Mouse (Mus musculus) hematopoietic stem cell, adult 5-6 weeks (primary cell): ENCODE data around the gene Scamp3. TPM values are rescaled to one million over a fixed set of nuclear protein-coding genes. Genes with fewer than 3 reads are reported as not detected.
"Not testable (repeated sequence)": the region's sequence is repeated elsewhere in the genome, so short reads cannot be mapped to it uniquely, and the experiment has no call there.

ENCODE experiments used
- ATAC-seq, 2 experiments: fragments of 125-278 bp in 1 of 2; replicated peaks in 1 of 2; 2 replicates each; pipeline ENCODE4 v1.8.0; 2016 to 2017; ENCODE audit warnings: inconsistent platforms in 2 of 2, mild to moderate bottlenecking in 2 of 2, moderate number of reproducible peaks in 2 of 2, low read depth in 1 of 2, moderate TSS enrichment in 1 of 2; ENCODE audit not compliant: low FRiP score in 2 of 2, poor library complexity in 2 of 2, severe bottlenecking in 2 of 2, insufficient read depth in 1 of 2, low TSS enrichment in 1 of 2
- total RNA-seq: library from RNA; stranded (forward); fragments of 172-1452, 232-1000 nt; gene quantifications from 2 replicates; pipeline ENCODE4 v1.2.3, GENCODE M21; 2017

The Scamp3 gene
- total RNA-seq, 1 experiment from 2014 or later, result 23.8 TPM

DNA sequence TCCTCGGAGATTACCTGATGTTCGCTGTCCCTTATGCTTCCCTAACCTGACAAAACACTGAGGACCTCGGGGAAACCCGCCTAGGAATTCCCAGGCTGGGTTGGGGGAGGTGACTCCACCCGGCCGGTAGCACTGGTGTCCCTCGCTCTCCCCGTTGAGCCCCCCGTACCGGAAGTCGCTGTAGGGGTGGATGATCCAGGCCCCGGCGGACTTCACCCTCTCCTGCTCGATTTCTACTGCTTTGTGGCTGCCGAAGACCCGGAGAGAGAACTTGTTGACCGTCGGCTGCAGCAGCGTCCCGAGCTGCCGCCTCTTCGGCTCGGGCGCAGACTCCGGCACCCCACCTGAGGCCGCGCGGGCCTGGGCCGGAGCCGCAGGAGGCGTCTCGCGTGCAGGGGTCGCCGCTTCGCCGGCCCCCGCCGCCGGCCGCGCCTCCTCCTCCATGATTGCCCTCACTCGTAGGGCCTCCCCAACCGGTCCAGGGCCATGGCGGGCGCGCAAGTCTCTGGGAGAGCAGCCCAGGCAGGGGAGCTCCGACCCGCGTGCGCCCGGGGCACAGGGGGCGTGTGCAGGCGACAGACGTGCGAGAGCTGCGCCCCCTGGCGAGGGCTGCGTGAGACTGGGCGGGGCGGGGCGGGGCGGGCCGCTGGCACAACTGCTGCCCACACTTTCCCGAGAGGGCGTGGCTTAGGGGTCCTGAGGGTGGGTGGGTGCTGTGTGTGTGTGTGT is 17.5 kb upstream of the Scamp3 start, which contains the start of gene Hcn3:
TSS of gene Hcn3 (minus strand) at position 581 of the 729 bp plus-strand sequence.
- peak; percentile 42 to 60 for ATAC-seq

- not testable (repeated sequence) for ATAC-seq
Observed at GRCm38 (mm10) chr3:89161207-89161606, 16.1 kb upstream of the Scamp3 start.

GRCm38 (mm10) chr3:89161786-89162185 is 15.5 kb upstream of the Scamp3 start:
- no peak for ATAC-seq

- no peak for ATAC-seq
Observed at GRCm38 (mm10) chr3:89163123-89163522, 14.2 kb upstream of the Scamp3 start.

GRCm38 (mm10) chr3:89163643-89164245 is 13.5 kb upstream of the Scamp3 start:
- ATAC-seq, result no peak

GRCm38 (mm10) chr3:89164506-89165267 is 12.6 kb upstream of the Scamp3 start, which contains the start of gene Clk2:
Clk2 (plus strand) TSS chr3:89164795.
- ATAC-seq, result peak; percentile 94 to 97

GRCm38 (mm10) chr3:89165268-89165870 is 11.9 kb upstream of the Scamp3 start:
- no peak for ATAC-seq

DNA sequence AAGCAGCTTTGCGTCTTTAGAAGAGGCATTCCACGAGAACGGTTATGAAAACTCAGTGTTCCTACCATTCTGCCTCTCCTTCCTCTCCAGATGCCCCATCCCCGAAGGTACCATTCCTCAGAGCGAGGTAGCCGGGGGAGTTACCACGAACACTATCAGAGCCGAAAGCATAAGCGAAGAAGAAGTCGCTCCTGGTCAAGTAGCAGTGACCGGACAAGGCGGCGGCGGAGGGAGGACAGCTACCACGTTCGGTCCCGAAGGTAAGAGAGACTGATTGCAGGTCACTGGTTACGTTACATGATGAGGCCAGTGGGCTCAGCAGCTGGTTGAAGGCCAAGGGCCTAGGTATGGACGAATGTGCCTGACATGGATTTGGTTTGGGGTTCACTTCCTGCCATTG is 10.3 kb upstream of the Scamp3 start:
- ATAC-seq, result no peak

DNA sequence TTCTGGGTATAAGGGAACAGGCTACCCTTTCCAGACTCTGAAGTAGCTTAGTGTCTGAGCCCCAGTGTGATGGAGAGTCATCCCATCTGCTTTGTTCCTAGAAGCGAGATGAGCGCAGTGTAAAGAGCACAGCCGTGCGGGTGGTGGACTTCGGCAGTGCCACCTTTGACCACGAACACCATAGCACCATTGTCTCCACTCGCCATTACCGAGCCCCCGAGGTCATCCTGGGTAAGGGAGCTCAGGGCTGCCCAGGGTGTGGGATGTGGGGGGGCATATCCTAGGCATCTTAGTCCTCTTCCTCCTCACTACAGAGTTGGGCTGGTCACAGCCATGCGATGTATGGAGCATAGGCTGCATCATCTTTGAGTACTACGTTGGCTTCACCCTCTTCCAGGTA is 2.4 kb upstream of the Scamp3 start:
- no peak for ATAC-seq

DNA sequence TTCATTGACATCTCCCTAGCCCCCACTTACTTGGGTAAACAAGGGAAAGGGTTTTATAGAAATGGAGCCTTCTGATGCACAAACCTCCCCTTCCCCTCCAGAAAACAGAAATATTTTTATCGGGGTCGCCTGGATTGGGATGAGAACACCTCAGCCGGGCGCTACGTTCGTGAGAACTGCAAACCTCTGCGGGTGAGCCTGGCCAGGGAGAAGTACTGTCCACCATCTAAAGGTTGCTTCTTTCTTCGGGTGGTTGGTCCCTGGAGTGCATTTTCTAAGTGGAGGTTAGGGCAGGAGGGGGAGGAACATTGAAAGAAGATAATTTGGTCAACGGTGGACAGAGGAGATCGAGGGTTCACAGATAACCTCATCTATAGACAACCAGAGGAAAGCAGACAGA is 1.7 kb upstream of the Scamp3 start:
- ATAC-seq, result no peak

GRCm38 (mm10) chr3:89176421-89176820 is 852 bp upstream of the Scamp3 start:
- ATAC-seq, result no peak

DNA sequence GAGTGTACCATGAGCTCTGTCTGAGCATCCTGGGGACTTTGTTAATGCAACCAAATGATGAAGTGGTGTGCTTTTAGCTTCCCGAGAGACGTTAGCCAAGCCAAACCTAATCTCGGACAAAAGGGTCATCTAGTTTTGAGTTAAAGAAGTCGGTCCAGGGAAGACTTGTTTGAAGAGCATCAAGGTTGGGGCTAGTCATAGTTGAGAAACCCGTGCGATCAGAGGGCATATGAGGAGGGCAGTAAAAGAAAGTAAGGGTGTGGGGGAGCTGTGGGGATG is 773 bp downstream of the Scamp3 start:
- no peak for ATAC-seq

DNA sequence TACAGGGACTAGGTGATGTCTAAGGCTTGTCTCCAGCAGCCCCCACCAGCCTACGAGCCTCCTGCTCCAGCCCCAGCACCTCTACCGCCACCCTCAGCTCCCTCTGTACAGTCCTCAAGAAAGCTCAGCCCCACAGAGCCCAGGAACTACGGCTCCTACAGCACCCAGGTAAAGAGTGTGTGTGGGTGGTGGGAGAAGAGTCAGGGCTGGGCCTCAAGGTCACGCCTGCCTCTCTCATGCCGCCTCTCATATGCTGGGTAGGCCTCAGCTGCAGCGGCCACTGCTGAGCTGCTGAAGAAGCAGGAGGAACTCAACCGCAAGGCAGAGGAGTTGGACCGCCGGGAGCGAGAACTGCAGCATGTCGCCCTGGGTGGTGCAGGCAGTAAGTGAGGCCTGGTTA is 1.8 kb downstream of the Scamp3 start:
- no peak for ATAC-seq

DNA sequence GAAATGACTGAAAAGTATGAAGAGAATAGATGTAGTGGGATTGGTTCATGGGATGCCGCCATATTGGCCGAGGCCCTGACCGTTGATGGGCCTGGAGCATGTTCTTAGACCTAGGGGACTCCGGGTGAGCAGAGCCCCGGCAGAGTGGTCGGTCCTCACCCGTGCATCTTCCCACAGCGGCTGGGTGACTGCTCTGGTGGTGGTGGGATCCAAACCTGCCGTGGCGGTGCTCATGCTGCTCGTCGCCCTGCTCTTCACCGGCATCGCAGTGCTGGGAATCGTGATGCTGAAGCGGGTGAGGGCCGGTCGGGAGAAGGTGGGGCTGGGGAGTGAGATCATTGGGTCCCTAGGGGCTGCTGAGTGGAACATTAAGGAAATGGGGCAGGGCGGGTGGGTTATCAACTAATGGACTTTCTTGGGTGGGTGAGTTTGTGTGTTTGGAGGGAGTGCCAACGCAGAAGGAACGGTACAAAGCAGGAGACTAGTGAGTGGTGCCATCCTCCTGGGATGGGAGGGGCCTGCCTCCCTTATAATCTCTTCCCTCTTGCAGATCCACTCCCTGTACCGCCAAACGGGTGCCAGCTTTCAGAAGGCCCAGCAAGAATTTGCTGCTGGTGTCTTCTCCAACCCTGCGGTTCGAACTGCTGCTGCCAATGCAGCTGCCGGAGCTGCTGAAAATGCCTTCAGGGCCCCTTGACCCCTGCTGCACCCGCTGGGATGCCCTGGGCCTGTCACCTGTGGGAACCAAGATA is 4.7 kb downstream of the Scamp3 start:
- ATAC-seq, result no peak

DNA sequence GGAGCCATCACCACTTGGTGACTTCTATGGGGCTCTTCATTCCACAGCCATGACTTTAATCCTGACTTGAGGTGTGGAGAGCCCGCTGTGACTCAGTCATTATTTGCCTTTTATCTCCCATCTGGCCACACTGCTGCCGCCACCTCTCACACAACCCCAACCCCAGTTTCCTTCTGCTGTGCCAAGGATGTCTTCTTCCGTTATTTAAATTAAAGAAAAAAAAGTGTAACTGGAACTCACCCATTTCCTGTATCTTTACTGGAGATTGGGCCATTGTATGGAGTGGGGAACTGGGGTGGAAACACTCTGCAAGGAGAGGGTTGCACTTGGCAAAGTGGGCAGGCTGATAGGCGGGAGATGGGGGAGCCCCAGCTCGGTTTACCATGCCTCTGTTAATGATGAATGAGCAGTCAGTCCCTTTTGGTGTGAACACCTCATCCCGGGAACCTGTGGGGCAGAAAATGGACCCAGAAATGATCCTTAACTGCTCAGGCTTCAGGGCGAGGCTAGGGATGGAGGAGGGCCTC is 5.3 kb downstream of the Scamp3 start:
- no peak for ATAC-seq

- ATAC-seq, result peak; percentile 87 to 93
Observed at GRCm38 (mm10) chr3:89183058-89183958, 6.0 kb downstream of the Scamp3 start, which contains the start of gene Fam189b. Fam189b (plus strand) TSS chr3:89183143.
